Mouse (Mus musculus) adrenal gland, adult 8-10 months (tissue): ENCODE measurements around the gene Tbc1d17. TPM values are rescaled to one million over a fixed set of nuclear protein-coding genes. Genes with fewer than 3 reads are reported as not detected.
A peak's percentile ranks its signal among the peaks of the same experiment; 100 is the strongest.
"Not testable (repeated sequence)": the region's sequence is repeated elsewhere in the genome, so short reads cannot be mapped to it uniquely, and the experiment has no call there.

Source experiments
- DNase-seq: peaks from one replicate; pipeline ENCODE4 v3.0.0; 2022
- total RNA-seq, 4 experiments: library from RNA; stranded (reverse); gene quantifications; 2 replicates each; pipeline ENCODE4 v1.2.4; 2022

The Tbc1d17 gene
- 10 to 100 TPM; 69.4 to 94.9 (median 86.1) TPM for total RNA-seq

DNA sequence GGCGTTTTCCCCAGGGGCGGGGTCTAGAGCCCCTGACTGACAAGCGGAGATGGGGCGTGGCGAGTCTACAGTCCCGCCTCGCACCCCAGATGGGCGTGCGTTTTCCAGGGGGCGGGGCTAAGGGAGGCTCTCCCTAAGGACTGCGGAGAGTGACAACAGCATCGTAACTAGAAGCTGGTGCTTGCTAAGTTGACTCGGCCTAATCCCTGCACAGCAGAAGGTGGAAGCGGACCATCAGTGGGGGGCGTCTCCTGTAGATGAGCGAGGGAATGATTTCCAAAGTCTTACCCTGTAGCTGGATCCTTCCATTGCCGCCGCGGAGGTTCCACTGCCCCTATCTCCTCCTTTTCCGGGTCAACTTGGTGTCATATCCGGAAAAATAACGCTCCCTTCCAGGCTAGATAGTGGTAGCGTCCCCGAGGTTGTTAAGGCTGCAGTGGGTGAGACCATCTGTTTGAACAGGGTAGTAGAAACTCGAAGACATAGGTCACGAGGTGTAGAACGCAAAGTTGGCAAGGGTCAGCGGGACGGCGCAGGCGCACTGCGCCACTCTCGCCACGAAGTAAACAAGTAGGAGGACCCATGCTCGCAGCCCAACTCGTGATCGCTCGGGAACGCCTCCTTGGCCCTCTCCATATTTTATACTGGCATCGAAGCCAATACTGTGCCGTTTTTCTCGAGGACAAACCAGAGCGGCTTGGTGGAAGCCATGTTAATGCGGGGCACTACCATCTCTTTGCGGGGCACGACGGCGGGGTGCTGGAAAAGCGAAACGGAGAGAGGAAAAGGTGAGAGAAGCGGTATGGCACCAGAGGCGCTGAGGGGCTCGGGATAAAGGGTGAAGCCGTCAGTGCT is at the start of gene Tbc1d17, which contains the start of gene Akt1s1:
Tbc1d17 (minus strand) TSS at position 519 of the 855 bp plus-strand sequence.
Akt1s1 (plus strand) TSS at position 431 of the 855 bp plus-strand sequence.
- DNase-seq: peak; percentile 100

DNA sequence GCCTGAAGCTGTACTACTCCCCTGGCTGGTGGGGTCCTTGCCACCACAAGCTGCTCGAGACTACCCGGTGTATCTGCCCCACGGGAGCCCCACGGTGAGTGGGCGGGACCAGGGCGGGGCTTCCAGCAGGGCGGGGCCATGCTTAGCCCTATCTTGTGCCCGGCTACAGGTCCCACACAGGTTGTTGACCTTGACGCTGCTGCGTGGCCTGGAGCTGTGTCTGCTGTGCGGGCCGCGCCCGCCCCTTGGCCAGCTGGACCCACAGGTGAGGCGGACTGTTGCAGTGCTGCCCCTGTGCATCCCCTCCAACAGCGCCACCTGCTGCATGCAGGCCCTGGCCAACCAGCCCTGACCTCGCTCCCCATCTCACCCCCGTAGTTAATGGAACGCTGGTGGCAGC is 49.7 kb upstream of the Tbc1d17 start:
- DNase-seq: no peak

DNA sequence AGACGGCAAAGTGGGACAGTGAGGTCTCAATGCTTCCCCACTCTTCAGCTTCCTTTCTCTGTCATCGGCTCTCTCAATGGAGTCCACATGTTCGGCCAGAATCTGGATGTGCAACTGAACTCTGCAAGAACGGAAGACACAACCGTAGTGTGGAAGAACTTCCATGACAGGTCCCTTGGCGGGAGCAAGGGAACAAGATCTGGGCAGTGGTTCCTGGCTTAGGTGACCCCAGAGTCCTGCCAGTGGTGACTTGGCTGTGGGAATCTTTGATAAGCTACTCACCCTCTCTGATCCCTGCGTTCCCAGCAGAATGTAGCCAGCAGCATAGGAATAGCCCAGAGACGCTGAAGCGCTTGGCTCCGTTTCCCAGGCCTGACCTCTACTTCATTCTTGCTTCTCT is 47.6 kb upstream of the Tbc1d17 start:
- DNase-seq: no peak

DNA sequence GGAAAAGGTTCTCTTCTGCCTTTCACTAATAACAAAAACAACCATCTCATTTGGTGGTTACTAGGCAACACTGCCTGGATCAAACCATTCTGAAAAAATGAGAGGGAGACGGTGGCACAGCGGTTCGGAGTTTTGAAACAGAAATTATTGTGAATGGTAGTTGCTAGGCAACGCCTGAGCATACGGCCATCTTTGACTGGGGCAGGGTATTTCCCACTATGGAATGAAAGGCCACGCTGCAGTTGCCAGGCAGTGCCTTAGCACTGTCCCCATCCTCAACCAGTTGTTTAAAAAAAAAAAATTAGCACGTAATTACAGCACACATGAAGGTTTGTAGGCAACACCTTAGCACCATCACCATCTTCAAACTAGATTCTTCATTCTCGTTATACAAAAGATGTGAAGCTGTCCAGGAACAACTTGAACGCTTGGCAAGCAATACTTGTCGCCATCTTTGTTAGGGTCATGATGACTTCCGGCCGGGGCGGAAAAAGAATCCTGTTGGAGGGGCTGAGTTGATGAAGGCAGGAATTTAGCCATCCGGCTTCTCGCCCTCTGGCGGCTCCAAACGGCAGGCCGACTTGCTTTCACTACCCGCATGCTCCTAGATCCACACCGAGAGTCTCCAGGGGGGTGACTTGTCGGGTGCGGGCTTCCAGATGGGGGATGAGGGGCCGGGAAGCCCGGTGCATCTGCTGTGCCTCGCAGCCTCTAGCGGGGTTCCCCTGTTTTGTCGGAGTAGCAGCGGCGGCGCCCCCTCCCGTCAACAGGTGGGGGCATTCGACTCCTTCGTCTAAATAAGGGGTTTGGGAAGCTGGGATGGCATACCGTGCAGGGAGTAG is 46.9 kb upstream of the Tbc1d17 start, which contains the start of gene Fuz:
Fuz (plus strand) TSS at position 487 of the 842 bp plus-strand sequence.
- peak; percentile 90 for DNase-seq

DNA sequence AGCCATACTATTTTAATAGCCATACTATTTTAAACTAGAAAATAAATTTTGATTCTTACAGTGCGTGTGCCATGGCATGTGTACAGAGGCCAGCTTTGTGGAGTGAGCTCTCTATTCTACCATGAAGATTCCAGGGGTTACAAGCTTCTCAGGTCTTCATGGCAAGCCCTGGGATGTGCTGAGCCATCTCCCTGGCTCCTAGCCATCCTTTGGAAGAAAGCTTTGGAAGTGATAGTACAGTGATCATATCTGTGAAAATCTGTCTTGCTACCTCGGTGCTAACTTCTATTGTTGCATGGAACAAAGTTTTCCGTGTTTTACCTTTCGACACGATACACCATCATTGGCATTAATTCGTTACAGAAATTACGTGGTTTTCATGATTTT is 46.3 kb upstream of the Tbc1d17 start:
- no peak for DNase-seq

DNA sequence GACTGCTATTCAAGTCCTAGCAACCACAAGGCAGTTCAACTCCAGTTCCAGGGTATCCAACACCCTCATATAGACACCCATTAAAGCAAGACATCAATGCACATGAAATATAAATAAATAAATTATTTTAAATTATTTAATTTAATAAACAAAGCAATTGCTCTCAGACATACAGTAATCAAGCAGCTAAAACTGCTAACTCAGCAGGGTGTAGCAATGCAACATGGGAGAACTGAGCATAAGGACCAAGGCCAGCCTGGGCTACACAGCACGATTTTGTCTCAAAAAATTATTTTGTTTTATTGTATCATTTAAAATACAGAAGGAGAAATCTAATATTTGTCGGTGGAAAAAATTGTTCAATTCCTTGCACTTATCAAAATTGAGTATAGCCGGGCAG is 45.3 kb upstream of the Tbc1d17 start:
- no peak for DNase-seq

DNA sequence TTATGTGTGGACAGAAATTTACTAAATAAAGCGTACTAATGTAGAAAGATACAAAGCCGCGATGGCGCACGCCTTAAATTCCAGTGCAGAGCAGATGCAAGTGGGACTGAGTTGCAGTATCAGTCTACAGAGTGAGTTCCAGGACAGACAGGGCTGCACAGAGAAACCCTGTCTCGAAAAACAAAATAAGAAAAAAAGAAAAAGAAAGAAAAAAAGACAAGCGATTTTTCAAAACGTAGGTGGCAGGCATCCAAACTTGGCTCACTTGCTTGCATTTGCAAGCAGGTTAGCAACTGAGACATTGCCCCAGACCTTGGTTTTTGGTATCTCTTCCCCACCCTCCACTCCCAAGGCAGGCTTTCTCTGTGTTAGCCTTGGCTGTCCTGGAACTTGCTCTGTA is 44.3 kb upstream of the Tbc1d17 start:
- no peak for DNase-seq

DNA sequence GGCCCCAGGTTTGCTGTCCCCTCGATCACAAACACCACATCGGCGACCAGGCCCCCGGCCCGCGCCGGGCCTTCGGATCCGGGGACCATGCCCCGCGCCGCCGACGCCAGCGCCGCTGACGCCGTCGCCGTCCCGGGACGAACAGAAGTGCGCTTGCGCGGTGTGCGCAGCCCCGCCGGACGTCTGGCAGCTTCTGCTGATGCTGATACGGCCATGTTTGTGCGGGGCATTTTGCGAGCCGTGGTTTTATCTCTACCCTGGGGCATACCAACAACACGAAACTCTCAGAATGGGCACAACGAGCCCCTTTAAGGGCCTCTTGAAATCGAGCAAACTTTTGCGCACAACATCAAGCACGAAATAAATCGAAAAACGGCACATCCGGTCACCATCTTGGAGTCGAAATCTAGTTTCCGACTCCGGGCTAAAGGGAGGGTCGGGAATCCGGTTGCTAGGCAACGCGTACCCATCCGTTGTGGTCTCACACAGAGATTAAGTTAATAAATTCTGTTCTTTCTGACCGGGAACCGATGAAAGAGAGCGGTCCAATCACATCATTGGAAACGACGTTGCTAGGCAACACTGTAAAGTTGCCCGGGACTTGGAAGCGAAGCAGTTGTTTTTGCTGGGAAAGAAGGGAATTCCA is 43.5 kb upstream of the Tbc1d17 start, which contains the start of gene Med25:
Med25 (minus strand) TSS at position 437 of the 646 bp plus-strand sequence.
- peak; percentile 92 for DNase-seq

DNA sequence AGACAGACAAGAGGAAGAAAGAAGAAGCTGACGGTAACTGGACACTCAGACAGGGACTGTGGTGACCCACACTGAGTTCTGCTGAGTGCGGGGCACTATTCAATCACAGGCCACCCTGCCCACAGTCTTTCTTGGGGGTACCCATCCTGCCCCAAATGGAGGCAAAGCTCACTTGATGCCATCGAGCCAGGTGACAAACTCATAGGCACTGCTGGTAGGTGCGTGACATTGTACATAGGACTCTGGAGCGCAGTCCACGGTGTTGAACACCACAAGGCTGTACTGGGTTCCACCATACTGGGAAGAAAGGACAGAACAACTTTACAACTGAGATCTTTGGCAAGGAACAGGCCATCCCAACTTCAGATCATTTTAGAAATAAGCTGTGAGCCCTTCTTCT is 42.7 kb upstream of the Tbc1d17 start:
- DNase-seq: no peak

DNA sequence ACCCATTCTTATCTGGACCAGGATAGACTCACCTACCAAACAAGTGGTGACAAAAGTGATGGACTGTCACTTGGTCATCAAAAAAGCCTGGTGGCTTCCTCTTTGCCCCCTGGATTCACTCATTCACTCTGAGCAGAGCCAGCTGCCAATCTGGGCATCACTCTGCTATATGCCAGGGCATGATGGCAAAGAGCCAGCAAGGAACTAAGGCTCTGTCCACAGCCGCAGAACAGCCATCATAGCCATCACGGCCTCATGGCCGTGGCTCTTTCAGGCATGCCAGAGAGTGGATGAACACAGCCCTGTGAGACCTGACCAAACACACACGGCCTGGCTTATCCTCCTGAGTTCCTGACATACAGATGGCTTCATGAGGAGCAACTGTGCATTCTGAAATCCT is 41.9 kb upstream of the Tbc1d17 start:
- no peak for DNase-seq

DNA sequence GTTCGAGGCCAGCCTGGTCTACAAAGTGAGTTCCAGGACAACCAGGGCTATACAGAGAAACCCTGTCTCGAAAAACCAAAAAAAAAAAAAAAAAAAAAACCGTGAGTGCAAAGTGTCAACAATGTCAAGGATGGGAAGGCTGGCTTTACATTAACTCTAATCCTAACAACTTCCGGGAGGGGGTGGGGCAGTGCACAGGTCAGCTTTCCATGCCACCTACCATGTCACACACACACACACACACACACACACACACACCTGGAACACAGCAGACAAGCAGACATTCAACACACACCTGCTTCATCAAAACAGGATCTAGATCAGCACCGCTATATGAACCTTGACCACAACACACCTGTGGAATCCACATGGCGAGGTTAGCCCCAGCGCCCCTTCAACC is 41.3 kb upstream of the Tbc1d17 start:
- DNase-seq: no peak

DNA sequence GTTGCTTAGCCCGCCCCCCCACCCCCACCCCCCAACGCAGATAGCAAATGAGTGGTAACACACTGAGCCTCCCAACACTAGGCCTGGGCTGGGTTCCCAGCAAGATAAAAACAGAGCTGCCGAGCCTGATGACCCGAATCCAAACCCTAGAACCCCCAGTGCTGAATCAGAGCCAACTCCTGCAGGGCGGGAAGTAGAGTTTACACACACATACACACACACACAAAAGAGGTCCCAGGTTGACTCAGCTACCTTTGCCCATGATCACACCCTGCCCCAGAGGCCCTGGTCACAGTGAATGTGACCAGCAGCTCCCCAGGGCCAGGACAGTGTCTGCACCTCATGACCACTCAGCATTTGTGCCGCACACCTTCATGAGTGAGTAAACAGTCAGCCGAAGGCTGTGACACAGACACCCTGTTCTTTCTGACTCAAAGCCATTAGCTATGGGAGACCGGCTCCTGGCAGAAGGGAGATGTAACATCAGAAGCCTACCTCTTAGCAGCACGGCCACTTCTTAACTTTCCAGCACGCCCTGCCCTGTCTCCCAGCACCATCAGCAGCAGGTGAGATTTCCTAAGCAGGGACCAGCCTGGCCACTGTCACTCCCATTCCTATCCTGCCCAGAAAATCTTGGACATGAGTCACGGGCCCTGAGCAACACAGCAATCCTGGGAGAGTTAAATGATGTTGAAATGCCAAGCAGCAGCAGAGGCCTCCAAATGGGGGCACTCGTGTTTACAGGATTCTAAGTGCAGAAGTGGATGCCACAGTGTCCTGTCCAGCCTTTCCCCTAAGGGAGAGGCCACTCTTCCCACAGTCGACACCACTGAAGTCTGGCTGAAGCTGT is 39.6 kb upstream of the Tbc1d17 start:
- peak; percentile 47 for DNase-seq

DNA sequence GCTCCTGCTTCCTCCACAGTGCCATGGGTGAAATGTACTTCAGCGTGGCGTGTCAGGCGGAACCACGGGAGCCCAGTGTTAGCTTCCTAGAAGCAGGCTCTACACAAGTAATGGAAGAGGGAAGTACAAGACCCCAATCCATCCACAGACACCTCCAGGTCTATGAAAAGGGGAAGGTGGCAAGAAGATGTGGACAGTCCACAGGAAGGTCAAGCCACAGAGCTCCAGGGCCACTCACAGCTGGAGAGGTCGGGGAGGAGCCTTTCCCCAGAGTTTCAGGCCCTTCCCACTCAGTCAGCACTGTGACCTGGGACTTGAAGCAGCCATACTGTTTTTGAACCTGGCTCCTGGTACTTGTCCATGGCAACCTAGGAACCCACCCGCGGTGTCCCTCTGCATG is 38.1 kb upstream of the Tbc1d17 start:
- no peak for DNase-seq

DNA sequence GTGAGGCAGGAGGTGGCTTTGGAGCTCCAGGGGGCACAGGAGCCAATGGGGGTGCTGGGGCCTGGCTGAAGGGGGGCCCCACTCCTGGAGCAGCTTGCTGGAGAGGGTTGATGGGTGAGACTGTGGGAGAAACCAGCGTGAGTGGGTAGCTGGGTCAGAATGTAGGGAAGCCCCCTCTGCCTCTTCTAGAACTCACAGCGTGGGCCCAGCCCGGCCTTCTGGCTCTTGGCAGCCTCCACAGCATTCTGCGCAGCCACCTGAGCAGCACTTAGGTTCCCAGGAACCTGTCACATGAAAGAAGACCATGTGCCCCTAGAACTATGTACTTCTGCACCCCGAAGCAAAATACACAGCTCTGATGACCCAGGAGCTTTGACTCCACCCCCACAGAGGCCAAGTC is 35.8 kb upstream of the Tbc1d17 start:
- no peak for DNase-seq

DNA sequence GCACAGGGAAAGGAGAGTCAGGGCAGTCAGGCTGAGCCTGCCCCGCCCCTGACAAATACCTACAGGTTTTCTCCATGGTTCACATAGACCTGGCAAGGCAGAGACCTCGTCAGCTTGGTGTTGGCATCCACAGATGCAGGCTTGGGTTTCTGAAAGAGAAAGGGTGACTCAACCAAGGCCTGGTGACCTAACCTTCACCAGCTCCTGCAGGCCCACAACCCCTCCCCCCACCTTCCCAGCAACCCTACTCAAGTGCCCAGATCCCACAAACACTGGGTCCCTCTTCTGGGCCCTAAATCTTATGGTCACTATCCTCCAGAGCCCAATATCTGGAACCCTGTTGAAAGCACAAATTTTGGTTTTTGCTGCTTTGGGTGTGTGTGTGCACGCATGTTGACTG is 34.2 kb upstream of the Tbc1d17 start:
- DNase-seq: peak; percentile 67

DNA sequence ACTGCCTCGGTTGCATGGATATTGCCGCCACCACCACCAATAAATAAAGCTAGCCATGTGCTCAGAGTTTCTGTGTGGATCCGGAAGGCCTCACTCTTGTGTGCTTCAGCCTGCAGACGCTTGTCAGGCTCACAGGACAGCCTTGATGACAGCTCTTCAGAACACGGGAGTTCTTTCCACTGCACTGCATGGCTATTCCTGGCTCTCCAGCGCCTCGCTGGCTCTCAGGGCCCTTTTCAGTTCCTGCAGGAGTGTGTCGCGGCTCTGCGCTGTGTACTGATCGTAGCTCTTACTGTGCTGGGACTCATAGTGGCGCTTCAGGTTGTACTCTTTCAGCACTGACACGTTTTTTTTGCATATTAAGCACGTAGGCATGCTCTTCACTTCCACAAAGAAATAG is 29.0 kb upstream of the Tbc1d17 start:
- DNase-seq: no peak

DNA sequence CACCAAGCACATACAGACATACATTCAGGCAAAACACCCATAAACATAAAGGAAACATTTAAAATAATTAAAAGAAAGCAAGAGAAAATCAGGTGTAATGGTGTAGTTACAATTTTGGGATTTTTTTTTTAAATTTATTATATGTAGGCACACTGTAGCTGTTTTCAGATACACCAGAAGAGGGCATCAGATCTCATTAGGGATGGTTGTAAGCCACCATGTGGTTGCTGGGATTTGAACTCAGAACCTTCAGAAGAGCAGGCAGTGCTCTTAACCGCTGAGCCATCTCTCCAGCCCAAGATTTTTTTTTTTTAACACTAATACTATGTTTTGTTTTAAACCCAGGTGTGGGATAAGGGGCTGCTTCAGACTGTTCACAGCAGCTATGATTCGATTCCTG is 22.9 kb upstream of the Tbc1d17 start:
- DNase-seq: not testable (repeated sequence)

DNA sequence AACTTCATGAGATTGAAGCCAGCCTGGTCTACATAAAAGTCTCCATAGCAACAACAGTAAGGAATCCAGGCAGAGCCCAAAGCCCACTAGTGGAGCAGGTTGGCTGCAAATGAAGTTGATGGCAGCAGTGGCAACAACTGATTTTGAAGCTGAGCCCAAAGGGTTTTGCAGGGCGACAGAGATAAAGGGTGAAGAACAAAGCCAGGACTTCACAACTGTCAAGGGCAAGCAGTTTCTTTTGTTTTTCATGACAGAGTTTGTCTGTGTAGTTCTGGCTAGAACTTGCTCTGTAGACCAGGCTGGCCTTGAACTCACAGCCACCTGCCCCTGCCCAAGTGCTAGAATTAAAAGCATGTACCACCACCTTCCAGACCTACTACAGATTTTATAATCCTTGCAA is 22.3 kb upstream of the Tbc1d17 start:
- no peak for DNase-seq

DNA sequence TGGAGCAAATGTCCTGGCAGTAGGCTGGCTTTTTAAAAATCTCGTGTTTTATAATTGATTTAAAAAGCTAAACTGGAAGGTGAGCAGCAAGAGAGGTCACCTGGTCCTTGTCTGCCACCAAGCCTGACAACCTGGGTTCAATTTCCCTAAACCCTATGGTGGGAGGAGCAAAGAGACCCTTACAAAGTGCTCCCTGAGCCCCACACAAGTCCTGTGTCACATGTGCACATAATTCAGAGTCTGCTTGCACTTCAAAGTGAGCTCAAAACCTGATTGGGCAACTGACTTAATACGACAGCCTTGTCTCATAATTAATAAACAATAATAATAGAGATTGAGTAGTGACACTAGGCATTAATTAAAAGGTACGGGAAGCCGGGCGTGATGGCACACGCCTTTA is 21.7 kb upstream of the Tbc1d17 start:
- DNase-seq: no peak

DNA sequence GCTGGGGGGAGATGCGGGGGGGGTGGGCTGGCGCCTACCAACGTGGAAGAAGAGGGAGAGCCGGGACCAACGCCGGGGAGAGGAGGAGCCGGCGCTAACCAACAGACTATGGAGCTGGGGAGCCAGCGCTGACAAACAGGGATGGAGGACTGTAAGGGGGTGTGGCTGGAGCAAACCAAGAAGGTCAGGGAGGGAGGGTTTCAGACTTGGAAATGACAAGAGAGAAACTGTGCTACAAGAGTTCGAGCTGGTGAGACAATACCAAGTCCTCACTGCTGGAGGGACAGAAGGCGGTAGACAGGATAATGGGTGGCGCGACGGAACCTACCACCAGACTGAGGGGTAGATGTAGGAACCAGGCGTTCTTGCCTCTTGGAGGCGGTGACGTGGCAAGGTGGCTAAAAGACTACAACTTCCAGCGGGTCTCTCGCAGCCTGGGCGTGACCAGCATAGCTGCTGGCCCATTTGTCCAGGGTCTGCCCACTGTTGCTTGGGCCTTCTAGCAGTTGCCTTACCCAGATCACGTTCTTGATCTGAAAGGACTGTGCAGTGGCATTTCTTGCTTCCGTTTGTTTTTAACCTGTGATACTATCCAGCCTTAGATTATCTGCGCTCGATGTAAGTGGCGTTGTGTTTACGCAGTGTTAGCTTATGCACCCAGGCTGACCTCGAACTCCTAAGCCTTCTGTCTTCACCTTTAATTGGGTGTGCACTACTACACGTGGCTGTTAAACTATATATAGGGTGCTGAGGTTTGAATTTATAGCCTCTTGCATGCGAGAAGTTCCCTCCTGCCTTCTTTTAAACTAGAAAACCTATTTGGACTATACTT is 21.0 kb upstream of the Tbc1d17 start, which contains the start of gene Ptov1:
Ptov1 (minus strand) TSS at position 92 of the 832 bp plus-strand sequence.
- DNase-seq: peak; percentile 94
